Mouse (Mus musculus): ENCODE results near the gene Abcg1. TPM values are rescaled to one million over a fixed set of nuclear protein-coding genes. Genes with fewer than 3 reads are reported as not detected.

Gene Abcg1
- total and polyA plus RNA-seq, 2 experiments from 2014 or later: 9.6 to 11.3 TPM

GRCm38 (mm10) chr17:31060588-31061345 lies 3.3 kb downstream of the Abcg1 start:
- Histone ChIP-seq H3K4me3 (ENCODE audit: low read depth, low read length) (no peak overlapping the region), H3K4me1 (ENCODE audit: control insufficient read depth, insufficient read depth) (peaks cover 22% of the 10 kb centered on the region), H3K27me3 (ENCODE audit: control insufficient read depth, insufficient read depth, low read length) (no peaks in the 10 kb centered on the region), H3K9ac (replicated peaks; ENCODE audit: low read depth, low read length) (no peak overlapping the region), H3K4me2 (ENCODE audit: low read depth, low read length) (peak overlapping the region; percentile 44), H3K9me3 (replicated peaks; ENCODE audit: control insufficient read depth, low read length) (no peaks in the 10 kb centered on the region), H3K27ac (ENCODE audit: low read depth) (peak overlapping the region; percentile 75), H3K36me3 (replicated peaks; ENCODE audit: control insufficient read depth, insufficient read depth, low read length) (no peaks in the 10 kb centered on the region)
- 0 out of 2 replicates have a peak, but pooled peaks have one; percentile 35 for ATAC-seq (ENCODE audit: insufficient read depth, low read depth)
- DNase-seq (ENCODE audit: low spot score): peak; percentile 21
- WGBS: 43% methylated on average over 13 of the region's 13 CpGs
- TF ChIP-seq EP300 (IDR thresholded peaks at IDR 0.05; ENCODE audit: low read depth) (peak; percentile 58; the same call in 1 of the 2 replicates), CTCF (IDR thresholded peaks at IDR 0.05; ENCODE audit: low read depth) (no peak)

GRCm38 (mm10) chr17:31061346-31062095 lies 4.0 kb downstream of the Abcg1 start:
- peak overlapping the region; percentile 75 for H3K27ac ChIP-seq (ENCODE audit: low read depth)
- H3K4me2 ChIP-seq (ENCODE audit: low read depth, low read length): peak overlapping the region; percentile 44; the same call in 1 of the 2 replicates
- H3K9ac ChIP-seq (replicated peaks; ENCODE audit: low read depth, low read length): no peak overlapping the region
- H3K9me3 ChIP-seq (replicated peaks; ENCODE audit: control insufficient read depth, low read length): no peaks in the 10 kb centered on the region
- no peaks in the 10 kb centered on the region; the same call in 1 of the 2 replicates for H3K36me3 ChIP-seq (replicated peaks; ENCODE audit: control insufficient read depth, insufficient read depth, low read length)
- no peak for ATAC-seq (ENCODE audit: insufficient read depth, low read depth)
- H3K4me1 ChIP-seq (ENCODE audit: control insufficient read depth, insufficient read depth): peaks cover 22% of the 10 kb centered on the region
- 63% methylated on average over 3 of the region's 3 CpGs for WGBS
- H3K27me3 ChIP-seq (ENCODE audit: control insufficient read depth, insufficient read depth, low read length): no peaks in the 10 kb centered on the region
- no peak overlapping the region for H3K4me3 ChIP-seq (ENCODE audit: low read depth, low read length)
- DNase-seq (ENCODE audit: low spot score): no peak
- TF ChIP-seq CTCF (IDR thresholded peaks at IDR 0.05; ENCODE audit: low read depth): no peak
- no peak for TF ChIP-seq EP300 (IDR thresholded peaks at IDR 0.05; ENCODE audit: low read depth)

GRCm38 (mm10) chr17:31066058-31066457 lies 8.6 kb downstream of the Abcg1 start:
- H3K4me2 ChIP-seq (ENCODE audit: low read depth, low read length): no peak overlapping the region
- peaks cover 3% of the 10 kb centered on the region; the same call in 1 of the 2 replicates for H3K36me3 ChIP-seq (replicated peaks; ENCODE audit: control insufficient read depth, insufficient read depth, low read length)
- no peak overlapping the region for H3K4me3 ChIP-seq (ENCODE audit: low read depth, low read length)
- no peaks in the 10 kb centered on the region for H3K9me3 ChIP-seq (replicated peaks; ENCODE audit: control insufficient read depth, low read length)
- 76% methylated on average over 6 of the region's 6 CpGs for WGBS
- no peaks in the 10 kb centered on the region for H3K27me3 ChIP-seq (ENCODE audit: control insufficient read depth, insufficient read depth, low read length)
- peaks cover 26% of the 10 kb centered on the region for H3K4me1 ChIP-seq (ENCODE audit: control insufficient read depth, insufficient read depth)
- H3K27ac ChIP-seq (ENCODE audit: low read depth): no peak overlapping the region
- TF ChIP-seq EP300 (IDR thresholded peaks at IDR 0.05; ENCODE audit: low read depth) (no peak), CTCF (IDR thresholded peaks at IDR 0.05; ENCODE audit: low read depth) (no peak)
- H3K9ac ChIP-seq (replicated peaks; ENCODE audit: low read depth, low read length): no peak overlapping the region
- ATAC-seq (ENCODE audit: insufficient read depth, low read depth): no peak
- no peak for DNase-seq (ENCODE audit: low spot score)

- no peak overlapping the region for H3K27ac ChIP-seq (ENCODE audit: low read depth)
- no peaks in the 10 kb centered on the region for H3K27me3 ChIP-seq (ENCODE audit: control insufficient read depth, insufficient read depth, low read length)
- DNase-seq (ENCODE audit: low spot score): no peak
- no peak overlapping the region for H3K4me3 ChIP-seq (ENCODE audit: low read depth, low read length)
- H3K4me1 ChIP-seq (ENCODE audit: control insufficient read depth, insufficient read depth): peaks cover 30% of the 10 kb centered on the region
- H3K9me3 ChIP-seq (replicated peaks; ENCODE audit: control insufficient read depth, low read length): no peaks in the 10 kb centered on the region
- peak; percentile 14; the same call in 1 of the 2 replicates for ATAC-seq (ENCODE audit: insufficient read depth, low read depth)
- TF ChIP-seq CTCF (IDR thresholded peaks at IDR 0.05; ENCODE audit: low read depth) (no peak), EP300 (IDR thresholded peaks at IDR 0.05; ENCODE audit: low read depth) (no peak)
- peaks cover 3% of the 10 kb centered on the region; the same call in 1 of the 2 replicates for H3K36me3 ChIP-seq (replicated peaks; ENCODE audit: control insufficient read depth, insufficient read depth, low read length)
- H3K4me2 ChIP-seq (ENCODE audit: low read depth, low read length): no peak overlapping the region
- no peak overlapping the region for H3K9ac ChIP-seq (replicated peaks; ENCODE audit: low read depth, low read length)
- WGBS: 65% methylated on average over 11 of the region's 11 CpGs
Measured at GRCm38 (mm10) chr17:31067051-31067450, 9.6 kb downstream of the Abcg1 start.

GRCm38 (mm10) chr17:31069121-31069520 lies 11.6 kb downstream of the Abcg1 start:
- no peak overlapping the region for H3K4me3 ChIP-seq (ENCODE audit: low read depth, low read length)
- 79% methylated on average over 6 of the region's 6 CpGs for WGBS
- H3K36me3 ChIP-seq (replicated peaks; ENCODE audit: control insufficient read depth, insufficient read depth, low read length): peaks cover 3% of the 10 kb centered on the region; the same call in 1 of the 2 replicates
- H3K9ac ChIP-seq (replicated peaks; ENCODE audit: low read depth, low read length): no peak overlapping the region
- H3K27me3 ChIP-seq (ENCODE audit: control insufficient read depth, insufficient read depth, low read length): no peaks in the 10 kb centered on the region
- peaks cover 51% of the 10 kb centered on the region for H3K4me1 ChIP-seq (ENCODE audit: control insufficient read depth, insufficient read depth)
- H3K27ac ChIP-seq (ENCODE audit: low read depth): no peak overlapping the region
- no peak overlapping the region for H3K4me2 ChIP-seq (ENCODE audit: low read depth, low read length)
- ATAC-seq (ENCODE audit: insufficient read depth, low read depth) (no peak), DNase-seq (ENCODE audit: low spot score) (no peak)
- TF ChIP-seq EP300 (IDR thresholded peaks at IDR 0.05; ENCODE audit: low read depth) (no peak), CTCF (IDR thresholded peaks at IDR 0.05; ENCODE audit: low read depth) (no peak)
- H3K9me3 ChIP-seq (replicated peaks; ENCODE audit: control insufficient read depth, low read length): no peaks in the 10 kb centered on the region

Data from heart, postnatal 0 days (tissue).